Mouse (Mus musculus): ENCODE data around the gene Mia. TPM values are rescaled to one million over a fixed set of nuclear protein-coding genes. Genes with fewer than 3 reads are reported as not detected.

Gene Mia
- total RNA-seq, 1 experiment = 12.5 TPM

DNA sequence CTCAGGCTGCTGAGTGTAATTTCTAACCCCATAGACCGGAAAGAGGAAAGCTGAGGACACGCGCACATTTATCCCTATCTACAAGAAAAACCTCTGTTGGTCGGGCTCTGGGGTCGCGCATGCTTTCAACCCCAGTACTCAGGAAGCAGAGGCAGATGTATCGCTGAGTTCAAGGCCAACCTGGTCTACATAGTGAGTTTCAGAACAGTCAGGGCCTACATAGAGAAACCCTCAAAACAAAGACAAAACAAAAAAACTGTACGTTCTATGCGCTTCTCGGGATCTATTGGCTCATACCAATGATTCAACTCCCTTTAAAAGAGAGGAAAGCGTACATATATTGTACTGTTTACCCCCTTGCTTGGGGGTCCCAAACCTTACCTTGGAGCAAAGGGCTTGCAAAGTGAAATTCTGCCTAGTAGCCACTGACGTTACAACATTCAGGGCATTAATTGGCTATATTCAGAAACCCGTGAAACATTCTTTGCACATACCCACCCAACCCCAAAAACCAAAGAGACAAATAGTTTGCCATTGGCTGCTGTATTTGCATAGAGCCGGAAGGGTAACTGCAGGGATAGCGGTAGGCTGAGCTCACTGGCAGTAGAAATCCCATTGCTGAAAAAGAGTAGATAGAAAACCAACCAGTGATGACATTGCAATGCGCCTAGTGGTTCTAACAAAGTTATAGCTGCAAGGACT lies 1.6 kb downstream of the Mia start:
- DNase-seq (ENCODE audit: low read depth, low spot score) = no peak
- in situ Hi-C loops (cut with MboI; ENCODE audit: low sequenced_read_pairs in 2 of 2, unreplicated experiment in 2 of 2) = no loop called here
- H3K9ac ChIP-seq (ENCODE audit: insufficient read depth, low read depth, low read length, poor library complexity, severe bottlenecking) = peak overlapping the region; percentile 72
- no peaks in the 10 kb centered on the region for H3K9me3 ChIP-seq (ENCODE audit: control insufficient read depth, insufficient read depth, low read depth, low read length)
- H3K4me3 ChIP-seq (ENCODE audit: insufficient read depth in 1 of 2, low read depth in 1 of 2, low read length in 2 of 2, poor library complexity in 1 of 2, severe bottlenecking in 1 of 2) = peak overlapping the region; percentile 64 to 83
- H3K27ac ChIP-seq (ENCODE audit: insufficient read depth, low read depth, low read length, poor library complexity, severe bottlenecking) = peak overlapping the region; percentile 83
- H3K4me1 ChIP-seq (ENCODE audit: control insufficient read depth in 2 of 2, insufficient read depth in 2 of 2, low read length in 2 of 2, poor library complexity in 1 of 2) = peaks cover 8 to 22% of the 10 kb centered on the region in 2 experiments
- peaks cover 3% of the 10 kb centered on the region for H3K36me3 ChIP-seq (ENCODE audit: control insufficient read depth, insufficient read depth, low read length, poor library complexity, severe bottlenecking)
- TF ChIP-seq ZC3H11A (IDR thresholded peaks at IDR 0.05; ENCODE audit: borderline replicate concordance, low read depth, low read length) = no peak
- no peak for TF ChIP-seq ZNF384 (IDR thresholded peaks at IDR 0.05; ENCODE audit: low read depth, low read length)
- TF ChIP-seq HCFC1 (IDR thresholded peaks at IDR 0.05; ENCODE audit: borderline replicate concordance, insufficient read depth, low read length) = no peak
- TF ChIP-seq CHD2 (IDR thresholded peaks at IDR 0.05; ENCODE audit: low read depth, low read length) = no peak
- TF ChIP-seq MAFK (IDR thresholded peaks at IDR 0.05; ENCODE audit: insufficient read depth, low read depth, low read length) = no peak

DNA sequence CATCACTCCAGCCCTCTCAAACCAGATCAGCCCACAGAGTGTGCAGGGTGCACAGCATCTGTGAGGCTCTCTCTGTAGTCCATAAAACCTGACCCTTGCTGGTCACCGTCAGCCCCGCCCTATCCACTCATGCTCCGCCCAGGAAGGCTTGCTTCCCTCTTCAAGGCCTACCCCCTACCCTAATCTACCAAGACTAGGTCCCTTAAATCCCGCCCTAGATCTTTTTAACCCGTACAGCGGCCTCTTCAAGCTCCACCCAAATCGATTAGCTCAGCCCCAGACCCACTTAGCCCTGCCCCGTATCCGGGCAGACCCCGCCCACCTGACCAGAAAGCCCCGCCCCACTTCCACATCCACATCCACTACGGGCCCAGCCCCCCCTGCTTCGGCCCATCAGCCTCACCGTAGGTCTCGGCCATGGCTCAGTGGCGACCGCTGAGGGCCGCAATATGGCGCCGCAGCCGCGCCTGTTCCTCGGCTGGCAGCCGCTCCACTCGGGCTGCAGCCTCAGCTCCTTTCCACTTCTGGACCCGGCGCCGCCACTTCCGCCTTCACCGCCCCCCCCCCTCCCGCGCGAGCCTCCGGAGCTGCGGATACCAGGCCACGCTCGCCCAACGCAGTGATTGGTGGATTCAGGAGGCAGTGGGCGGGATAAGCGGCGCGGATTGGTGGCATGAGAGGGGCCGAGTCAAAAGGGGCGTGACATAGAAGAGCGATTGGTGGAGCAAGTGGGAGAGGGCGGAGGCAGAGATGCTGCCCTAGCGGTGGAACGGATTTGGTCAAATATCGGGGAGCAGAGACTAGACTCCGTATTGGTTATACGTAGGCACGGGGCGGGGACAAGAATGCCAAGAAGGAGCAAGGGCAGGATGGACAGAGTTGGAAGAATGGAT lies 2.4 kb downstream of the Mia start, which contains the start of gene Rab4b:
Gene Rab4b (minus strand): TSS at position 573 of the 893 bp plus-strand sequence.
- H3K4me1 ChIP-seq (ENCODE audit: control insufficient read depth in 2 of 2, insufficient read depth in 2 of 2, low read length in 2 of 2, poor library complexity in 1 of 2) = peaks cover 10 to 30% of the 10 kb centered on the region in 2 experiments
- TF ChIP-seq CHD2 (IDR thresholded peaks at IDR 0.05; ENCODE audit: low read depth, low read length) = peak; percentile 86
- TF ChIP-seq ZC3H11A (IDR thresholded peaks at IDR 0.05; ENCODE audit: borderline replicate concordance, low read depth, low read length) = no peak
- peak within 1 kb of the TSS; percentile 88 for H3K9ac ChIP-seq (ENCODE audit: insufficient read depth, low read depth, low read length, poor library complexity, severe bottlenecking)
- H3K27ac ChIP-seq (ENCODE audit: insufficient read depth, low read depth, low read length, poor library complexity, severe bottlenecking) = peak within 1 kb of the TSS; percentile 88
- peaks cover 2% of the 10 kb centered on the region; the same call in 1 of the 2 replicates for H3K36me3 ChIP-seq (ENCODE audit: control insufficient read depth, insufficient read depth, low read length, poor library complexity, severe bottlenecking)
- no peaks in the 10 kb centered on the region for H3K9me3 ChIP-seq (ENCODE audit: control insufficient read depth, insufficient read depth, low read depth, low read length)
- DNase-seq (ENCODE audit: low read depth, low spot score) = peak; percentile 98
- in situ Hi-C loops (cut with MboI; ENCODE audit: low sequenced_read_pairs in 2 of 2, unreplicated experiment in 2 of 2) = no loop called here
- peak within 1 kb of the TSS; percentile 89 to 93 for H3K4me3 ChIP-seq (ENCODE audit: insufficient read depth in 1 of 2, low read depth in 1 of 2, low read length in 2 of 2, poor library complexity in 1 of 2, severe bottlenecking in 1 of 2)

DNA sequence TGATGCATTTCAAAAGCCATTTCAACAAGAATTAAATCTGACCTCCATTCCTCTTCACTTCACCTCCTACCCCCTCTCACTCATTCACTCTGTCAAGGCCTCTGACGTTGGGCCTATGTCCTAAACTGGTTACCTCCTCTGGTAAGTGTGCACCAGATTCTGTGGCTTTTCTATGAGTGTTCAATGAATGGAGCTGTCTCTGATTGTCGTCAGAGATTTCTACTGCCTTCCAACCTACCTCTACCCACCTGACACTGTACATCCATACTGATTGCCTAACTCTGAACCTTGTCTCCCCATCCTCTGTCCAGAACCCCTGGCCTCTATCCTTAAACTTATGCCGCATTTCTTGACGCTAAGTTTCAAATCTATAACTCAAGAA lies 3.0 kb downstream of the Mia start:
- Histone ChIP-seq H3K4me1 (ENCODE audit: control insufficient read depth in 2 of 2, insufficient read depth in 2 of 2, low read length in 2 of 2, poor library complexity in 1 of 2) (peaks cover 10 to 30% of the 10 kb centered on the region in 2 experiments), H3K9me3 (ENCODE audit: control insufficient read depth, insufficient read depth, low read depth, low read length) (no peaks in the 10 kb centered on the region), H3K36me3 (ENCODE audit: control insufficient read depth, insufficient read depth, low read length, poor library complexity, severe bottlenecking) (peaks cover 2% of the 10 kb centered on the region; the same call in 1 of the 2 replicates), H3K27ac (ENCODE audit: insufficient read depth, low read depth, low read length, poor library complexity, severe bottlenecking) (no peak overlapping the region), H3K9ac (ENCODE audit: insufficient read depth, low read depth, low read length, poor library complexity, severe bottlenecking) (peak overlapping the region; percentile 60; the same call in 1 of the 2 replicates), H3K4me3 (ENCODE audit: insufficient read depth in 1 of 2, low read depth in 1 of 2, low read length in 2 of 2, poor library complexity in 1 of 2, severe bottlenecking in 1 of 2) (peak overlapping the region; percentile 63 to 93)
- TF ChIP-seq ZC3H11A (IDR thresholded peaks at IDR 0.05; ENCODE audit: borderline replicate concordance, low read depth, low read length) (no peak), HCFC1 (IDR thresholded peaks at IDR 0.05; ENCODE audit: borderline replicate concordance, insufficient read depth, low read length) (no peak), CHD2 (IDR thresholded peaks at IDR 0.05; ENCODE audit: low read depth, low read length) (no peak), ZNF384 (IDR thresholded peaks at IDR 0.05; ENCODE audit: low read depth, low read length) (no peak), MAFK (IDR thresholded peaks at IDR 0.05; ENCODE audit: insufficient read depth, low read depth, low read length) (no peak)
- DNase-seq (ENCODE audit: low read depth, low spot score) = no peak
- in situ Hi-C loops (cut with MboI; ENCODE audit: low sequenced_read_pairs in 2 of 2, unreplicated experiment in 2 of 2) = no loop called here

DNA sequence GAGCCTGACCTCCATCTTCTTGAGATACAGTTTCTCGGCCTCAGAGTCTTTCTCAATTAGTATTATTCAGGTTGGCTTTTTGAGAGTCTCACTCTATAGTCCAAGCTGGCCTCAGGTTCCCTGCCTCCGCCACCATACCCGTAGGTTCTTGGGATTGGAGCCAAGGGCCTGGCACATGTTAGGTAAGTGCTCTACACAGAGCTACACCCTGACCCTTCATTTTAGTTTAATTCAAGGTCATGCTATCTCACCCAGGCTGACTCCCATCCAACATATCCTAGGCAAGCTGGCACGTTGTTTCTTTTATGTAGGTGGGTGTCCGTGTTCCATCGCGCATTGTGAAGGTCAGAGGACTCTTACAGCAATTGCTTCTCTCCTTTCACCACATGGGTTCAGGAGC lies 6.1 kb downstream of the Mia start:
- H3K9ac ChIP-seq (ENCODE audit: insufficient read depth, low read depth, low read length, poor library complexity, severe bottlenecking) = no peak overlapping the region; the same call in 1 of the 2 replicates
- 0 out of 4 replicates have a peak overlapping the region, but pooled peaks of 1 of the 2 experiments have one; percentile 11 for H3K4me3 ChIP-seq (ENCODE audit: insufficient read depth in 1 of 2, low read depth in 1 of 2, low read length in 2 of 2, poor library complexity in 1 of 2, severe bottlenecking in 1 of 2)
- no peaks in the 10 kb centered on the region for H3K9me3 ChIP-seq (ENCODE audit: control insufficient read depth, insufficient read depth, low read depth, low read length)
- in situ Hi-C loops (cut with MboI; ENCODE audit: low sequenced_read_pairs in 2 of 2, unreplicated experiment in 2 of 2) = no loop called here
- H3K4me1 ChIP-seq (ENCODE audit: control insufficient read depth in 2 of 2, insufficient read depth in 2 of 2, low read length in 2 of 2, poor library complexity in 1 of 2) = peaks cover 4 to 18% of the 10 kb centered on the region in 2 experiments; a peak in 3 of 4 replicates
- no peak for DNase-seq (ENCODE audit: low read depth, low spot score)
- TF ChIP-seq HCFC1 (IDR thresholded peaks at IDR 0.05; ENCODE audit: borderline replicate concordance, insufficient read depth, low read length) = no peak
- no peak for TF ChIP-seq MAFK (IDR thresholded peaks at IDR 0.05; ENCODE audit: insufficient read depth, low read depth, low read length)
- TF ChIP-seq ZC3H11A (IDR thresholded peaks at IDR 0.05; ENCODE audit: borderline replicate concordance, low read depth, low read length) = no peak
- TF ChIP-seq CHD2 (IDR thresholded peaks at IDR 0.05; ENCODE audit: low read depth, low read length) = no peak
- TF ChIP-seq ZNF384 (IDR thresholded peaks at IDR 0.05; ENCODE audit: low read depth, low read length) = no peak
- H3K36me3 ChIP-seq (ENCODE audit: control insufficient read depth, insufficient read depth, low read length, poor library complexity, severe bottlenecking) = peaks cover 9% of the 10 kb centered on the region
- no peak overlapping the region for H3K27ac ChIP-seq (ENCODE audit: insufficient read depth, low read depth, low read length, poor library complexity, severe bottlenecking)

Measured in ES-E14 (cell line).